Mouse (Mus musculus) stomach, postnatal 0 days (tissue): Measurements from ENCODE around the gene Col24a1. TPM values are rescaled to one million over a fixed set of nuclear protein-coding genes. Genes with fewer than 3 reads are reported as not detected.

Source experiments
- ATAC-seq: fragments of 200-750 bp; cut with Nextera tagmentation; 2 replicates; pipeline ENCODE4 v1.8.0; 2017; ENCODE audit not compliant: low FRiP score, low TSS enrichment
- DNase-seq: peaks from one replicate; pipeline ENCODE4 v3.0.0-alpha.2; 2016; ENCODE audit warnings: low spot score
- H3K27ac ChIP-seq: fragments of 300-500 bp; sonication (generic); replicated peaks from 2 replicates; pipeline ENCODE4 v1.5.1; 2014; ENCODE audit warnings: mild to moderate bottlenecking, control low read depth
- H3K27me3 ChIP-seq: fragments of 300-500 bp; sonication (generic); 2 replicates; pipeline ENCODE4 v1.6.1; 2014; ENCODE audit warnings: low read length; ENCODE audit not compliant: control insufficient read depth, insufficient read depth
- H3K36me3 ChIP-seq: fragments of 300-500 bp; sonication (generic); 2 replicates; pipeline ENCODE4 v1.6.1; 2014; ENCODE audit warnings: low read length, mixed read lengths; ENCODE audit not compliant: control insufficient read depth, insufficient read depth
- H3K4me1 ChIP-seq: fragments of 300-500 bp; sonication (generic); replicated peaks from 2 replicates; pipeline ENCODE4 v1.6.1; 2014; ENCODE audit warnings: antibody characterized with exemption; ENCODE audit not compliant: control insufficient read depth, insufficient read depth
- H3K4me2 ChIP-seq: fragments of 300-500 bp; sonication (generic); replicated peaks from 2 replicates; pipeline ENCODE4 v1.6.1; 2014; ENCODE audit warnings: low read depth, mild to moderate bottlenecking, control low read depth, moderate library complexity
- H3K4me3 ChIP-seq: fragments of 300-500 bp; sonication (generic); 2 replicates; pipeline ENCODE4 v1.5.1; 2014; ENCODE audit warnings: low read depth, low read length, control low read depth
- H3K9ac ChIP-seq: fragments of 300-500 bp; sonication (generic); 2 replicates; pipeline ENCODE4 v1.6.1; 2014; ENCODE audit warnings: mild to moderate bottlenecking, low read length, control low read depth, mixed read lengths
- H3K9me3 ChIP-seq: fragments of 300-500 bp; sonication (generic); 2 replicates; pipeline ENCODE4 v1.6.1; 2016; ENCODE audit warnings: low read length; ENCODE audit not compliant: control insufficient read depth
- CTCF ChIP-seq: IDR thresholded peaks from 2 replicates; pipeline ENCODE4 v1.5.1; 2016; ENCODE audit warnings: antibody characterized with exemption, low read depth, mild to moderate bottlenecking, moderate library complexity
- EP300 ChIP-seq: optimal IDR thresholded peaks from 2 replicates; pipeline ENCODE3; 2016; ENCODE audit warnings: antibody characterized with exemption
- WGBS: fragments of 180-500 bp; shearing (Covaris S2); extraction: QIAGEN DNeasy Blood & Tissue Kit; methylation state at CpG from one replicate; pipeline ENCODE4 v1.1.7; 2014; 5-methylcytosine and 5-hydroxymethylcytosine counted together
- polyA plus RNA-seq: library from polyadenylated mRNA; unstranded; fragments of >200 nt; fragmentation: Nextera tagmentation; extraction: Ambion mirVana; gene quantifications from 2 replicates; pipeline ENCODE4 v1.2.1, GENCODE M21; 2015

Col24a1 gene
- polyA plus RNA-seq, 1 experiment from 2014 or later, result 0.89 TPM

DNA sequence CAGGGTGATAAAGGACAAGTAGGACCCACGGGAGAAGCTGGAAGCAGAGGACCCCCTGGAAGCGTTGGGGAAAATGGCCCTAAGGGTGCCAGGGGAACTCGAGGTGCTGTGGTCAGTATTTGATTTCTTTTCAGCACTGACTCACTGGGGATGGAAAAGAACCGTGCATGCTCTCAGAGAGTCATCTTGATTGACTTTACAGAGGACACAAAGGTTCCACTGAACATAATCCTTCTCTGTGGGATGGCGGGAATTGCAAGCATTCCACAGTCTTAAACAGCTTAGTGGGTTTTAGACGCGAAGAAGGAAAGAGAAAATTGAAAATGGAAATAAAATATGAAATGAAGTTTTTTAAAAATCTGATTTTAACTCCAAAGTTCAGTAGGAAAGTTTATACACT, 181.9 kb downstream of the Col24a1 start:
- 51% methylated on average over 7 of the region's 7 CpGs for WGBS
- no peak for TF ChIP-seq EP300
- TF ChIP-seq CTCF, result no peak
- no peaks in the 10 kb centered on the region for H3K36me3 ChIP-seq
- H3K9me3 ChIP-seq, result no peaks in the 10 kb centered on the region
- no peak overlapping the region for H3K9ac ChIP-seq
- H3K4me1 ChIP-seq, result no peaks in the 10 kb centered on the region
- DNase-seq (no peak), ATAC-seq (no peak)
- H3K4me3 ChIP-seq, result no peak overlapping the region
- no peak overlapping the region for H3K4me2 ChIP-seq
- no peak overlapping the region for H3K27ac ChIP-seq
- no peaks in the 10 kb centered on the region for H3K27me3 ChIP-seq

- Histone ChIP-seq H3K9me3 (no peaks in the 10 kb centered on the region), H3K4me3 (no peak overlapping the region), H3K4me2 (no peak overlapping the region), H3K27ac (no peak overlapping the region), H3K4me1 (no peaks in the 10 kb centered on the region), H3K36me3 (no peaks in the 10 kb centered on the region), H3K9ac (no peak overlapping the region), H3K27me3 (no peaks in the 10 kb centered on the region)
- ATAC-seq, result no peak
- TF ChIP-seq EP300, result no peak
- no peak for TF ChIP-seq CTCF
- WGBS, result 80% methylated on average over 3 of the region's 3 CpGs
- DNase-seq, result no peak
Measured at GRCm38 (mm10) chr3:145476634-145477033, 184.4 kb downstream of the Col24a1 start.

DNA sequence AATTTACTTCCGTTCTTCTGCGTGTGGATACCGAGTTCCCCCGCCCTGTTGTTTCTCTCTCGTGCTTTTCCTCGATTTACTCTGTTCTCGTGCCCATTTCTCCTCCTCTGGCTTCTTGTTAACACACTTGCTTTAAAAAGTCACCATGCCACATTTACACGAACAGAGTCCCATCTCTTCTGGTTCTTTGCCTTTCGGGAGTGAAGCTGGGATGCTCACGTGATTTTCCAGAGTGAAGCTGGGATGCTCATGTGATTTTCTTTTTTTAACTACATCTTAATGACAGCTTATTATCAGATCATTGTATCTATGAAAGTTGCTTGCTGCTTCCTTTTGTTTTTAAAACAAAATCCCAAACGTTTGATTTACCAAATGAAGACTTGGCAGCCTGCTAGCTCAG, 184.8 kb downstream of the Col24a1 start:
- Histone ChIP-seq H3K4me1 (no peaks in the 10 kb centered on the region), H3K4me2 (no peak overlapping the region), H3K9ac (no peak overlapping the region), H3K27ac (no peak overlapping the region), H3K36me3 (no peaks in the 10 kb centered on the region), H3K9me3 (no peaks in the 10 kb centered on the region), H3K4me3 (no peak overlapping the region), H3K27me3 (no peaks in the 10 kb centered on the region)
- WGBS, result 75% methylated on average over 11 of the region's 11 CpGs
- no peak for DNase-seq
- TF ChIP-seq CTCF (no peak), EP300 (no peak)
- no peak for ATAC-seq

GRCm38 (mm10) chr3:145478446-145478845, 186.2 kb downstream of the Col24a1 start:
- no peaks in the 10 kb centered on the region for H3K4me1 ChIP-seq
- H3K9ac ChIP-seq, result no peak overlapping the region
- no peak overlapping the region for H3K4me3 ChIP-seq
- no peak for DNase-seq
- no peak for TF ChIP-seq EP300
- H3K9me3 ChIP-seq, result no peaks in the 10 kb centered on the region
- no peaks in the 10 kb centered on the region for H3K27me3 ChIP-seq
- H3K36me3 ChIP-seq, result no peaks in the 10 kb centered on the region
- no peak for ATAC-seq
- WGBS, result 48% methylated on average over 5 of the region's 5 CpGs
- no peak overlapping the region for H3K27ac ChIP-seq
- H3K4me2 ChIP-seq, result no peak overlapping the region

- ATAC-seq, result no peak
Measured at GRCm38 (mm10) chr3:145490279-145490678, 198.0 kb downstream of the Col24a1 start.

DNA sequence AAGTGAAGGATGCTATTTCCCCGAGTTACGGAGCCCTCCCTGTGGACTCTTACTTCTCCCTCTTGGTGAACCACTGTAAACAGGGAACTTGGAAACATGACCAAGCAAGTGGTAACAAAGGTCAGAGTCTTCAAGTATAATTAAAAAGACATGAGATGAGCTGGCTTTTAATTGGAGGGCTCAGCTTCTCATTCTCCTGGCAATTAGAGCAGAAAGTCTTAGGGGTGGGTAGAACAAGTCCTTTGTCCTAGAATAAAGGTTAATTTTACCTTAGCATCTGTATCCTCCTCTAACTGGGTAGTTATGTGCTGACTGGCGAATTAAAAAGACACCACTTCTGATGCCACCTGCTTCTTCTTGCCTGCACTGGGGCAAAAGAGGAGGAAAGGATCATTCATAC, 199.1 kb downstream of the Col24a1 start:
- 46% methylated on average over 3 of the region's 3 CpGs for WGBS
- Histone ChIP-seq H3K9me3 (no peaks in the 10 kb centered on the region), H3K36me3 (no peaks in the 10 kb centered on the region), H3K4me1 (no peaks in the 10 kb centered on the region), H3K4me2 (no peak overlapping the region), H3K4me3 (no peak overlapping the region), H3K27ac (no peak overlapping the region), H3K27me3 (no peaks in the 10 kb centered on the region), H3K9ac (no peak overlapping the region)
- ATAC-seq, result no peak
- no peak for TF ChIP-seq EP300
- no peak for TF ChIP-seq CTCF
- DNase-seq, result no peak

More at GRCm38 (mm10) chr3:145490279-145490678, 198.0 kb downstream of the Col24a1 start:
- Histone ChIP-seq H3K27me3 (no peaks in the 10 kb centered on the region), H3K4me2 (no peak overlapping the region), H3K9ac (no peak overlapping the region), H3K4me3 (no peak overlapping the region), H3K27ac (no peak overlapping the region), H3K36me3 (no peaks in the 10 kb centered on the region), H3K4me1 (no peaks in the 10 kb centered on the region), H3K9me3 (no peaks in the 10 kb centered on the region)
- 73% methylated on average over 1 of the region's 1 CpGs for WGBS
- DNase-seq, result no peak
- TF ChIP-seq CTCF, result no peak
- no peak for TF ChIP-seq EP300
